Mouse (Mus musculus) adrenal gland, adult 2 months (tissue): Measurements from ENCODE around the gene Gzmk. TPM values are rescaled to one million over a fixed set of nuclear protein-coding genes. Genes with fewer than 3 reads are reported as not detected.

ENCODE experiments used
- DNase-seq: peaks from one replicate; pipeline ENCODE4 v3.0.0; 2021
- polyA plus RNA-seq: library from polyadenylated mRNA; depleted of rRNA; stranded (reverse); fragments of >200 nt; gene quantifications from 2 replicates; pipeline ENCODE4 v1.2.3, GENCODE M21; 2012; rRNA removed
- total RNA-seq, 2 experiments: library from RNA; stranded (reverse); gene quantifications; 2 replicates each; pipeline ENCODE4 v1.2.3; 2021

Gene Gzmk
- total and polyA plus RNA-seq, 3 experiments = not detected

DNA sequence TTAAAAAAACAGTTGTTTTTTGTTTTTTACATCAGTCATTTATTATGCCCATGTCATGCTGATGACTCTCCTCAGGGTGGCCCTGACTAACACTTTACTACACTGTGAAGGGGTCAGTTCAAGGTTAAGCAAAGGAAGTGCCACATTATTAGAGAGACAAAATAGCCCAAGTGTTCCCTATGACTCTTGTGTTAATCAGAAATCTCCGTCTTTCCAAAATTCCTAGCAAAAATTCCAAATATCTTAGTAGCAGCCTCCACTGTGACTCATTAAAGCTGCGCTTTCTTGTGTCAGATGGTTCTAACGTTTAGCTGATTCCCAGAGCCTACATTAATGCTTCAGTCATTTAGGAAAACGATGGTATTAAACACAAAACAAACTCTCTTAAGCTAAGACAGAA, 23.5 kb downstream of the Gzmk start:
- DNase-seq = no peak

GRCm38 (mm10) chr13:113201631-113202030, 24.1 kb downstream of the Gzmk start:
- DNase-seq = no peak

DNA sequence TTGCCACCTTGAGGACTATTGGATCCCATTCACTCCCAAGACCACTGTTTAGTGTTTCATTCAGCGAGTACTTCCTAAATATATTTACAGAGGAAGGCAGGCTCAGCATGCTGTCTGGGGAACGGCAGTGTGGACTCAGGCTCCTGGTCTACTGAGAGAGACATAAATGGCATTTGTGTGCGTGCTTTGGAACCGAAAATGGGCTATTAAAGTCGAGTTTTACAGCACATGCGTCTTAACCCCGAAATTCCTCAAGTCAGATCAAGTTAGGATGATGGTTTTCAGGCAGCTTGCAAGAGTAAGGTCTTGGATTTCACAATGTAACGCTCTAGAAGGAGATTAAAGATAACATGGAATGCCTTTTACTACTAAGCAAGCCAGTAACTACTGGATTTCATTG, 25.0 kb downstream of the Gzmk start:
- DNase-seq = no peak

- DNase-seq = no peak
These were observed 26.4 kb downstream of the Gzmk start for GRCm38 (mm10) chr13:113199331-113199730.

GRCm38 (mm10) chr13:113197872-113198502, 27.7 kb downstream of the Gzmk start:
- no peak for DNase-seq

- peak; percentile 9 for DNase-seq
These were observed 28.7 kb downstream of the Gzmk start for GRCm38 (mm10) chr13:113196808-113197674.

GRCm38 (mm10) chr13:113183720-113184119, 42.0 kb downstream of the Gzmk start:
- no peak for DNase-seq

DNA sequence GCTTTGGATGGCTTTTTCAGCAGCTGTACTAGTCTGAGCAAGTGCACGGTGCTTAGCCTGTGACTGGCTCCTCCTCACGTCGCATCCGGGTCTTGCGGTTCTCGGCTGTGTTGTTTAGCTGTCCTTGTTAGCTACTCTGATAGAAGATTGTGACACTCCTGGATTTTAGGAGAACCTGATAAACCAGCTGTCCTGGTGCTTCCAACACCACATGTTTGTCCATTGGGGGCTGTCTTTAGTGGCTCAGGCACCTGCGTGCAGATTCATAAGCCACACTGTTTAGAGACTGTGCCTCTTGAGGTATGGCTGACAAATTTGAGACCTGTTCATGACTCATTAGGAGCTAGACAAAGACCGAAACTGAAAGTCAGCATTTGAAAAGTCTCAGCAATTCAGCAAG, 42.4 kb downstream of the Gzmk start:
- no peak for DNase-seq

DNA sequence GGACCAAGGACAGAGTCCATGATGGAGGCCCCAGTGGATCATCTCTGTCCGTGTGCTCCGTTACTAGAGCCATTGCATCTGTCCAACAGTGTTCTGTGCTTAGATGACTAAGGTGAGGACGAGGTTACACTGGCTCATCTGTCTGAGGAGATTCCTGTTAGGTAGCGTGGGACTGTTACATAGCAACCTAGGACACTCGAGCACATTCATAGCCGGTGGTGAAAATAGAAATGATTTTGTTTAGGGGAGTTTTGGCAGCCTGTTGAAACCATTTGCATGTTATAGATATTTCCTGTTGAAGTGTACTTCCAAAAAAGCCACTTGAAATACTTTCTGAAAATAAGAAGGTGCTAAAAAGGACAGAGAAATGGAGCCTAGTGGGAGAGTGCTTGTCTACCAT, 51.5 kb downstream of the Gzmk start:
- DNase-seq = no peak

DNA sequence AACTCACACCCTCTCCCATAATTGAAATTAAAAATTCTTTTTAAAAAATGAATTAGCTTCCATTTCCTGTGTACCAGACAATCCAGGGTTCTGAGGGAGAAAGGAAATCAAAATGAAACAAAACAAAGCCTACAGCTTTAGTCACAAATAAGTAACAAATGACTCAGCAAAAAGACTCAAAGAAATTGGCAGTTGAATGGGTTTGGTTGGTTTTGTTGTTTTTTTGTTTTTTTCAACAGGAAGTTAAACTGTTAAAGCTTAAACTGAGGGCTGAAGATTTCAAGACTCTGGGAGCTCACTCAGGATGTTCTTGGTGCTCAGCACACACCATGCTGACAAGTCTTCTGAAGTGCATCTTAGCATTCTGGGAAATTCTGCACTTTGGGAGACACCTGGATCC, 55.5 kb downstream of the Gzmk start:
- DNase-seq = no peak

DNA sequence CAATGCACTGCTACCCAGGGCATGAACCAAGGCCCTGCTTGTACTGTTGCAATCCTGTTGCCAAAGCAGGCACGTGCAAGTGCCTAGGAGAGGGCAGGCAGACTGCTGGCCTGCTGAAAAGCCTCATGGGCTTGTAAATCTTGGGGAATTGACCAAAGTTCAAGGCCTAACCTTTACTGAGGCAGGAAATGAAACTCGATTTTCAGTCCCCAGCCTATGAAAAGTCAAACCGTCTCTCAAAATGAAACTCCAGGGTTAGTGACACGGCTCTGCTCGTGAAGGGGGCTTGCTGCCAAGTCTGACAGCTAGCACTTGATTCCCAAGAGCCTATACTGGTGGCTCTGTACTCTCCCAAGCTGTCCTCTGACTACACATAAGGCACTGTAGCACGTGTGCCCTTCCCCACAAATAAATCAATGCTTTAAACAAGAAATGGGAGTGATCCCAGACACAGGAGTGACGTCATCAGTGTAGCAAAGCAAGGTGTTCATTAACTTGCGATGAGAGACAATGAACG, 57.6 kb downstream of the Gzmk start:
- DNase-seq = peak; percentile 40

DNA sequence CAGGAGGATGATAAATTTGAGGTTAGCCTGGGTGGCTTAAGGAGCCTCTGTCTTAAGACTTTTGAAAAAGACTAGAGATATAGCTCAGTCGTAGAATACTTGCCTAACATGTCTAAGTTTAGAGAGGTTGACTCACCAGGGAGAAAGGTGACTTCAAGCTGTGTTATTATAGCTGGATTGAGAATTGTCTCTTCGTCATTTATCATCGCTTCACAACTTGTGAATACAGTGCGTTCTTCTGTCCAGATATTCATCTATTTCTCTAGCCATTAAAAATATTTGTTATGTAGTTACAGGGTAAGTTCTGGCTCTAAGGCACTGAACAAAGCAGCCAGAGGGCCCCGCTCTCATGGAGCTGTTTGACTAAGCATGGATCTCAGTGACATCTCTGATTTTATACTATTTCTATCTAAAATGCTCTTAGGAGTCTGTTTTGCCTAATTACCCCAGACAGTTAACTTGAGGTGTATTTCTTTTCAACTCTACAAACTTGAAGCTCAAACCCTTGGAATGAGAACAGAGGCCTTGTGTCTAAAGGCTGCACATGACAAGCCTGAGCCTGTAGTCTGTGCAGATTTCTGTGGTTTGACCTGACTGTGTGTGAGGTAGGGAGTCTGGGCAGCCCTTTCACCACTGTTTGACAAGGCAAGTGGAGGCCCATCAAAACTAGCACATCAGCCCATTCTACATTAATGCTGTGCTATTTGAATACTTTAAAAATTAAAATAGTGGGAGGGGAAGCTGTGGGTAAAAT, 61.3 kb downstream of the Gzmk start:
- DNase-seq = no peak

DNA sequence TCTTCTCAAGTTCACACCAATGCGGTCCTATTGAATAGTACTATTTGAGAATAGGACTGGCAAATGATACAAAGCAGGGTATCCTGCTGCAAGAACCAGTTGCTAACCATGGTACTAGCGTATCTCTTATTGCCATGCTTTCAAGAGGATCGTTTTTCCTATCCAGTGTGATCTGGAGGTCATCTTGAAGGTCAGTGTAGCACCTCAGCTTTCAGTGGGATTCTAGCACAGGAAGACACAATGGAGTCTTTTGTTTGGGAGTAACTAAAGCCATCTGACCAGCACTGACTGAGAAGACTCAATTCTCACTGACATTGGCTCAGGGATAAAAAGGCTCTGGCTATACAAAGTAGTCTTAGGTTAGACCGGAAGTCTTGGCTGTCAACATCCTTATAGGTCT, 74.2 kb downstream of the Gzmk start:
- no peak for DNase-seq

- DNase-seq = no peak
These were observed 86.1 kb downstream of the Gzmk start for GRCm38 (mm10) chr13:113139597-113139996.

DNA sequence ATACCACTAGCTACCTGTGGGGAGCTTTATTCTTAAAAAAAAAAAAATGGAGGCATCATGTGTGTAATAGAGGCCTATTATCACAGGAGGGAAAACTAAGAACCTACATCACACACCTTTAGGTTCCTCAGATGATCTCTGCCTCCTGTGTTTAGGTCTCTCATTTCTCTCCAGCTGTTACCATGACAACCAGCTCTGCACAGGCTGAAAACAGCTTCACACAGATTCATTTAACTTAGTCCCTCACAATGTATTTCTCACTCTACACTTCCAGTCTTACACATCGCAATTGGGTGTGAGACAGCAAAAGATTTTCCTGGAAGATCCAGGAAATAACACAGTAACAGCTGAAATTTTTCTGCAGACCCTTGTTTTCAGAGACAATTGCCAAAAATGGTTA, 95.7 kb downstream of the Gzmk start:
- DNase-seq = no peak

Other genes starting within 250 kb of the Gzmk start
- gene Ccno, start 238.1 kb downstream of the Gzmk start, total RNA-seq = under 1 TPM; 0.55 TPM
- gene Ccno, start 238.1 kb downstream of the Gzmk start, polyA plus RNA-seq = 1.7 and 2.5 TPM in 2 replicates
- not detected for gene Mcidas, start 232.1 kb downstream of the Gzmk start, total RNA-seq
- not detected in 2 replicates for gene Mcidas, start 232.1 kb downstream of the Gzmk start, polyA plus RNA-seq
- not detected for gene Cdc20b, start 190.8 kb downstream of the Gzmk start, total RNA-seq
- gene Cdc20b, start 190.8 kb downstream of the Gzmk start, polyA plus RNA-seq = not detected in 2 replicates
- gene Gpx8, start 179.5 kb downstream of the Gzmk start, total RNA-seq = 100 to 1,000 TPM in 1 of 2 experiments, 10 to 100 TPM in 1; 89.7 to 157 TPM
- gene Gpx8, start 179.5 kb downstream of the Gzmk start, polyA plus RNA-seq = 2.0 and 2.2 TPM in 2 replicates
- under 1 TPM; 0.46 to 0.59 TPM for gene Gzma, start 124.9 kb downstream of the Gzmk start, total RNA-seq
- gene Gzma, start 124.9 kb downstream of the Gzmk start, polyA plus RNA-seq = 0.24 TPM in 1 of 2 replicates, not detected in the other
- 10 to 100 TPM in 1 of 2 experiments, 1 to 10 TPM in 1; 8.2 to 12.8 TPM for gene Esm1, start 16.2 kb downstream of the Gzmk start, total RNA-seq
- 5.4 and 9.6 TPM in 2 replicates for gene Esm1, start 16.2 kb downstream of the Gzmk start, polyA plus RNA-seq
- gene BC067074, start 67.3 kb upstream of the Gzmk start, total RNA-seq = under 1 TPM; 0.69 to 0.98 TPM
- gene BC067074, start 67.3 kb upstream of the Gzmk start, polyA plus RNA-seq = 0.48 TPM in 2 replicates